Mouse (Mus musculus) Muller cell, postnatal 12 days (primary cell): ENCODE measurements around the gene Cpa4.
A peak's percentile ranks its signal among the peaks of the same experiment; 100 is the strongest.

ENCODE experiments used
- DNase-seq: peaks from one replicate; pipeline ENCODE4 v3.0.0-alpha.2; 2015; ENCODE audit errors: inconsistent ontology term

Cpa4 gene

GRCm38 (mm10) chr6:30591851-30592404 is 23.8 kb downstream of the Cpa4 start:
- DNase-seq: no peak

GRCm38 (mm10) chr6:30592417-30592974 is 24.3 kb downstream of the Cpa4 start:
- DNase-seq: no peak

GRCm38 (mm10) chr6:30594364-30594763 is 26.2 kb downstream of the Cpa4 start:
- DNase-seq: no peak

- no peak for DNase-seq
These were observed 28.2 kb downstream of the Cpa4 start for GRCm38 (mm10) chr6:30596230-30596898.

GRCm38 (mm10) chr6:30600033-30600432 is 31.9 kb downstream of the Cpa4 start:
- DNase-seq: no peak

- DNase-seq: no peak
These were observed 32.8 kb downstream of the Cpa4 start for GRCm38 (mm10) chr6:30600995-30601394.

GRCm38 (mm10) chr6:30604342-30604867 is 36.2 kb downstream of the Cpa4 start:
- DNase-seq: no peak

GRCm38 (mm10) chr6:30605111-30605510 is 36.9 kb downstream of the Cpa4 start:
- no peak for DNase-seq

GRCm38 (mm10) chr6:30605672-30606071 is 37.5 kb downstream of the Cpa4 start:
- no peak for DNase-seq

- no peak for DNase-seq
These were observed 42.5 kb downstream of the Cpa4 start, which contains the start of gene Cpa5 for GRCm38 (mm10) chr6:30610710-30611109. TSS of gene Cpa5 (plus strand) at chr6:30611010.

GRCm38 (mm10) chr6:30611212-30611611 is 43.0 kb downstream of the Cpa4 start:
- DNase-seq: peak; percentile 2

GRCm38 (mm10) chr6:30614251-30614650 is 46.1 kb downstream of the Cpa4 start:
- DNase-seq: no peak

GRCm38 (mm10) chr6:30615741-30616140 is 47.6 kb downstream of the Cpa4 start:
- no peak for DNase-seq

- DNase-seq: peak; percentile 29
These were observed 48.3 kb downstream of the Cpa4 start for GRCm38 (mm10) chr6:30616491-30616941.

GRCm38 (mm10) chr6:30617020-30617958 is 49.1 kb downstream of the Cpa4 start:
- peak; percentile 38 for DNase-seq

- DNase-seq: peak; percentile 67
These were observed 49.9 kb downstream of the Cpa4 start for GRCm38 (mm10) chr6:30617959-30618590.

GRCm38 (mm10) chr6:30618735-30619134 is 50.6 kb downstream of the Cpa4 start:
- DNase-seq: peak; percentile 5

GRCm38 (mm10) chr6:30619606-30620005 is 51.4 kb downstream of the Cpa4 start:
- peak; percentile 12 for DNase-seq

- no peak for DNase-seq
These were observed 52.4 kb downstream of the Cpa4 start for GRCm38 (mm10) chr6:30620591-30620990.

- DNase-seq: no peak
These were observed 52.8 kb downstream of the Cpa4 start for GRCm38 (mm10) chr6:30620994-30621393.

- DNase-seq: no peak
These were observed 53.8 kb downstream of the Cpa4 start for GRCm38 (mm10) chr6:30621986-30622389.
